Mouse (Mus musculus) lung, embryonic 14.5 days (tissue): ENCODE data around the gene Map3k5. TPM values are rescaled to one million over a fixed set of nuclear protein-coding genes. Genes with fewer than 3 reads are reported as not detected.

Experiments used
- ATAC-seq: fragments of 200-750 bp; cut with Nextera tagmentation; 2 replicates; pipeline ENCODE4 v1.8.0; 2017; ENCODE audit warnings: mild to moderate bottlenecking, moderate TSS enrichment, moderate library complexity; ENCODE audit not compliant: insufficient read depth
- DNase-seq: peaks from one replicate; pipeline ENCODE4 v3.0.0-alpha.2; 2015
- H3K27ac ChIP-seq: fragments of 300-500 bp; sonication (generic); 2 replicates; pipeline ENCODE4 v1.5.1; 2014; ENCODE audit warnings: low read depth, mild to moderate bottlenecking, moderate library complexity
- H3K27me3 ChIP-seq: fragments of 300-500 bp; sonication (generic); 2 replicates; pipeline ENCODE4 v1.6.1; 2014; ENCODE audit warnings: low read length, control low read depth; ENCODE audit not compliant: insufficient read depth
- H3K36me3 ChIP-seq: fragments of 300-500 bp; sonication (generic); 2 replicates; pipeline ENCODE4 v1.6.1; 2014; ENCODE audit warnings: control low read depth; ENCODE audit not compliant: insufficient read depth
- H3K4me1 ChIP-seq: fragments of 300-500 bp; sonication (generic); 2 replicates; pipeline ENCODE4 v1.6.1; 2014; ENCODE audit warnings: antibody characterized with exemption, control low read depth; ENCODE audit not compliant: insufficient read depth
- H3K4me2 ChIP-seq: fragments of 300-500 bp; sonication (generic); 2 replicates; pipeline ENCODE4 v1.6.1; 2014; ENCODE audit warnings: mild to moderate bottlenecking
- H3K4me3 ChIP-seq: fragments of 300-500 bp; sonication (generic); 2 replicates; pipeline ENCODE4 v1.5.1; 2014; ENCODE audit warnings: low read depth, low read length
- H3K9ac ChIP-seq: fragments of 300-500 bp; sonication (generic); 2 replicates; pipeline ENCODE4 v1.6.1; 2014
- H3K9me3 ChIP-seq: fragments of 300-500 bp; sonication (generic); 2 replicates; pipeline ENCODE4 v1.6.1; 2016; ENCODE audit warnings: low read depth, low read length, control low read depth
- CTCF ChIP-seq: IDR thresholded peaks from 2 replicates; pipeline ENCODE4 v1.5.1; 2016; ENCODE audit warnings: antibody characterized with exemption, low read depth
- WGBS: fragments of 180-500 bp; shearing (Covaris S2); extraction: QIAGEN DNeasy Blood & Tissue Kit; methylation state at CpG from one replicate; pipeline ENCODE4 v1.1.7; 2014; 5-methylcytosine and 5-hydroxymethylcytosine counted together
- polyA plus RNA-seq: library from polyadenylated mRNA; unstranded; fragments of >200 nt; fragmentation: Nextera tagmentation; extraction: Ambion mirVana; gene quantifications from 2 replicates; pipeline ENCODE4 v1.2.1, GENCODE M21; 2014

Map3k5 gene
- polyA plus RNA-seq, 1 experiment from 2014 or later: 2.5 TPM

GRCm38 (mm10) chr10:19949106-19949505 lies 14.8 kb downstream of the Map3k5 start:
- no peak for DNase-seq
- WGBS: 86% methylated on average over 4 of the region's 4 CpGs
- H3K9ac ChIP-seq: no peak overlapping the region
- no peaks in the 10 kb centered on the region for H3K4me1 ChIP-seq
- no peaks in the 10 kb centered on the region for H3K9me3 ChIP-seq
- no peak overlapping the region for H3K27ac ChIP-seq
- no peak overlapping the region for H3K4me2 ChIP-seq
- TF ChIP-seq CTCF: no peak
- no peak for ATAC-seq
- no peak overlapping the region for H3K4me3 ChIP-seq
- no peaks in the 10 kb centered on the region for H3K36me3 ChIP-seq
- H3K27me3 ChIP-seq: no peaks in the 10 kb centered on the region

- no peaks in the 10 kb centered on the region for H3K9me3 ChIP-seq
- DNase-seq: no peak
- H3K4me3 ChIP-seq: no peak overlapping the region
- H3K36me3 ChIP-seq: no peaks in the 10 kb centered on the region
- H3K27me3 ChIP-seq: no peaks in the 10 kb centered on the region
- no peak for ATAC-seq
- no peak overlapping the region for H3K9ac ChIP-seq
- H3K4me1 ChIP-seq: peaks cover 5% of the 10 kb centered on the region; the same call in 1 of the 2 replicates
- no peak overlapping the region for H3K27ac ChIP-seq
- WGBS: 74% methylated on average over 11 of the region's 11 CpGs
- no peak overlapping the region for H3K4me2 ChIP-seq
- no peak for TF ChIP-seq CTCF
These were observed 18.9 kb downstream of the Map3k5 start for GRCm38 (mm10) chr10:19953032-19953761.

GRCm38 (mm10) chr10:19954572-19954971 lies 20.3 kb downstream of the Map3k5 start:
- H3K36me3 ChIP-seq: no peaks in the 10 kb centered on the region
- no peak for TF ChIP-seq CTCF
- ATAC-seq: no peak

GRCm38 (mm10) chr10:19955817-19956216 lies 21.5 kb downstream of the Map3k5 start:
- H3K36me3 ChIP-seq: no peaks in the 10 kb centered on the region
- no peak overlapping the region for H3K4me3 ChIP-seq
- ATAC-seq: no peak
- H3K27me3 ChIP-seq: no peaks in the 10 kb centered on the region
- H3K4me1 ChIP-seq: peaks cover 5% of the 10 kb centered on the region; the same call in 1 of the 2 replicates
- TF ChIP-seq CTCF: no peak
- no peak overlapping the region for H3K9ac ChIP-seq
- H3K27ac ChIP-seq: no peak overlapping the region
- no peak for DNase-seq
- no peaks in the 10 kb centered on the region for H3K9me3 ChIP-seq
- 72% methylated on average over 6 of the region's 6 CpGs for WGBS
- no peak overlapping the region for H3K4me2 ChIP-seq

More at GRCm38 (mm10) chr10:19954572-19954971, 20.3 kb downstream of the Map3k5 start:
- WGBS: 64% methylated on average over 3 of the region's 3 CpGs
- Histone ChIP-seq H3K9me3 (no peaks in the 10 kb centered on the region), H3K4me1 (peaks cover 5% of the 10 kb centered on the region; the same call in 1 of the 2 replicates), H3K27ac (no peak overlapping the region), H3K9ac (no peak overlapping the region), H3K4me2 (no peak overlapping the region), H3K27me3 (no peaks in the 10 kb centered on the region), H3K4me3 (no peak overlapping the region)
- no peak for DNase-seq

- Histone ChIP-seq H3K36me3 (no peaks in the 10 kb centered on the region), H3K27ac (peak overlapping the region; percentile 50; the same call in 1 of the 2 replicates), H3K9me3 (no peaks in the 10 kb centered on the region), H3K27me3 (no peaks in the 10 kb centered on the region), H3K4me3 (no peak overlapping the region), H3K4me1 (peaks cover 5% of the 10 kb centered on the region; the same call in 1 of the 2 replicates), H3K9ac (no peak overlapping the region), H3K4me2 (peak overlapping the region; percentile 18; the same call in 1 of the 2 replicates)
- no peak for TF ChIP-seq CTCF
- ATAC-seq: peak; percentile 83
- WGBS: 18% methylated on average over 6 of the region's 6 CpGs
- peak; percentile 68 for DNase-seq
These were observed 22.5 kb downstream of the Map3k5 start for GRCm38 (mm10) chr10:19956745-19957144.

GRCm38 (mm10) chr10:19960831-19961380 lies 26.6 kb downstream of the Map3k5 start:
- Histone ChIP-seq H3K27me3 (no peaks in the 10 kb centered on the region), H3K9ac (no peak overlapping the region), H3K36me3 (no peaks in the 10 kb centered on the region), H3K4me1 (peaks cover 9% of the 10 kb centered on the region; the same call in 1 of the 2 replicates), H3K4me2 (no peak overlapping the region), H3K9me3 (no peaks in the 10 kb centered on the region), H3K27ac (no peak overlapping the region), H3K4me3 (no peak overlapping the region)
- 55% methylated on average over 6 of the region's 6 CpGs for WGBS
- DNase-seq (peak; percentile 54), ATAC-seq (no peak)
- TF ChIP-seq CTCF: no peak

- no peak for DNase-seq
- Histone ChIP-seq H3K4me1 (0 out of 2 replicates have a peak, but pooled peaks cover 4% of the 10 kb centered on the region), H3K9me3 (no peaks in the 10 kb centered on the region), H3K27me3 (no peaks in the 10 kb centered on the region), H3K4me3 (no peak overlapping the region), H3K9ac (no peak overlapping the region), H3K4me2 (no peak overlapping the region), H3K27ac (no peak overlapping the region), H3K36me3 (no peaks in the 10 kb centered on the region)
- TF ChIP-seq CTCF: no peak
- no peak for ATAC-seq
- 82% methylated on average over 4 of the region's 4 CpGs for WGBS
These were observed 28.5 kb downstream of the Map3k5 start for GRCm38 (mm10) chr10:19962746-19963145.
